Mouse (Mus musculus): Measurements from ENCODE around the gene Rab5b. TPM values are rescaled to one million over a fixed set of nuclear protein-coding genes. Genes with fewer than 3 reads are reported as not detected.

The Rab5b gene
- polyA plus RNA-seq, 1 experiment = 27.0 TPM

- no peaks in the 10 kb centered on the region for H3K27me3 ChIP-seq (ENCODE audit: control insufficient read depth, insufficient read depth, insufficient read length)
- H3ac ChIP-seq (ENCODE audit: control insufficient read depth, insufficient read length, low read depth) = no peak overlapping the region
- TF ChIP-seq CEBPB (IDR thresholded peaks at IDR 0.05; ENCODE audit: low read depth) = no peak
- peak; percentile 35 for TF ChIP-seq MYOD1 (IDR thresholded peaks at IDR 0.05; ENCODE audit: control insufficient read depth, insufficient read length, low read depth)
- H3K79me3 ChIP-seq (ENCODE audit: low read depth) = peaks cover 1% of the 10 kb centered on the region
- H3K36me3 ChIP-seq (ENCODE audit: control insufficient read depth, insufficient read depth) = no peaks in the 10 kb centered on the region
- no peaks in the 10 kb centered on the region for H3K79me2 ChIP-seq (ENCODE audit: control insufficient read depth, insufficient read depth)
- H3K4me3 ChIP-seq (ENCODE audit: insufficient read depth, poor library complexity, severe bottlenecking) = no peak overlapping the region
Observed at GRCm38 (mm10) chr10:128657844-128658243, 38.2 kb downstream of the Rab5b start.

- H3ac ChIP-seq (ENCODE audit: control insufficient read depth, insufficient read length, low read depth) = no peak overlapping the region
- no peaks in the 10 kb centered on the region for H3K27me3 ChIP-seq (ENCODE audit: control insufficient read depth, insufficient read depth, insufficient read length)
- no peaks in the 10 kb centered on the region for H3K79me2 ChIP-seq (ENCODE audit: control insufficient read depth, insufficient read depth)
- H3K36me3 ChIP-seq (ENCODE audit: control insufficient read depth, insufficient read depth) = no peaks in the 10 kb centered on the region
- H3K79me3 ChIP-seq (ENCODE audit: low read depth) = peaks cover 1% of the 10 kb centered on the region
- TF ChIP-seq MYOG (IDR thresholded peaks at IDR 0.05; ENCODE audit: control insufficient read depth, extremely low read depth, insufficient read length) (no peak), CEBPB (IDR thresholded peaks at IDR 0.05; ENCODE audit: low read depth) (no peak), MYOD1 (IDR thresholded peaks at IDR 0.05; ENCODE audit: control insufficient read depth, insufficient read length, low read depth) (no peak), CTCF (IDR thresholded peaks at IDR 0.05; ENCODE audit: control insufficient read depth, insufficient read depth, insufficient read length) (no peak), USF1 (IDR thresholded peaks at IDR 0.05; ENCODE audit: low read depth) (no peak), MAX (IDR thresholded peaks at IDR 0.05) (no peak), FOSL1 (IDR thresholded peaks at IDR 0.05; ENCODE audit: insufficient read depth, low read length, poor library complexity, severe bottlenecking) (no peak)
- no peak overlapping the region for H3K4me3 ChIP-seq (ENCODE audit: insufficient read depth, poor library complexity, severe bottlenecking)
Observed at GRCm38 (mm10) chr10:128656731-128657130, 39.3 kb downstream of the Rab5b start.

GRCm38 (mm10) chr10:128655254-128655653, 40.8 kb downstream of the Rab5b start:
- TF ChIP-seq FOSL1 (IDR thresholded peaks at IDR 0.05; ENCODE audit: insufficient read depth, low read length, poor library complexity, severe bottlenecking) (no peak), USF1 (IDR thresholded peaks at IDR 0.05; ENCODE audit: low read depth) (no peak), CTCF (IDR thresholded peaks at IDR 0.05; ENCODE audit: control insufficient read depth, insufficient read depth, insufficient read length) (no peak), MAX (IDR thresholded peaks at IDR 0.05) (no peak), MYOG (IDR thresholded peaks at IDR 0.05; ENCODE audit: control insufficient read depth, extremely low read depth, insufficient read length) (no peak), MYOD1 (IDR thresholded peaks at IDR 0.05; ENCODE audit: control insufficient read depth, insufficient read length, low read depth) (no peak), CEBPB (IDR thresholded peaks at IDR 0.05; ENCODE audit: low read depth) (no peak)
- no peak overlapping the region for H3K4me3 ChIP-seq (ENCODE audit: insufficient read depth, poor library complexity, severe bottlenecking)
- H3K27me3 ChIP-seq (ENCODE audit: control insufficient read depth, insufficient read depth, insufficient read length) = no peaks in the 10 kb centered on the region
- no peak overlapping the region for H3ac ChIP-seq (ENCODE audit: control insufficient read depth, insufficient read length, low read depth)
- no peaks in the 10 kb centered on the region for H3K79me2 ChIP-seq (ENCODE audit: control insufficient read depth, insufficient read depth)
- H3K79me3 ChIP-seq (ENCODE audit: low read depth) = peaks cover 1% of the 10 kb centered on the region
- no peaks in the 10 kb centered on the region for H3K36me3 ChIP-seq (ENCODE audit: control insufficient read depth, insufficient read depth)

GRCm38 (mm10) chr10:128653866-128654265, 42.2 kb downstream of the Rab5b start:
- Histone ChIP-seq H3K4me3 (ENCODE audit: insufficient read depth, poor library complexity, severe bottlenecking) (no peak overlapping the region), H3K79me2 (ENCODE audit: control insufficient read depth, insufficient read depth) (no peaks in the 10 kb centered on the region), H3K27me3 (ENCODE audit: control insufficient read depth, insufficient read depth, insufficient read length) (no peaks in the 10 kb centered on the region), H3K79me3 (ENCODE audit: low read depth) (peaks cover 1% of the 10 kb centered on the region), H3K36me3 (ENCODE audit: control insufficient read depth, insufficient read depth) (no peaks in the 10 kb centered on the region), H3ac (ENCODE audit: control insufficient read depth, insufficient read length, low read depth) (no peak overlapping the region)
- TF ChIP-seq MAX (IDR thresholded peaks at IDR 0.05) (no peak), MYOG (IDR thresholded peaks at IDR 0.05; ENCODE audit: control insufficient read depth, extremely low read depth, insufficient read length) (no peak), CEBPB (IDR thresholded peaks at IDR 0.05; ENCODE audit: low read depth) (no peak), MYOD1 (IDR thresholded peaks at IDR 0.05; ENCODE audit: control insufficient read depth, insufficient read length, low read depth) (no peak), FOSL1 (IDR thresholded peaks at IDR 0.05; ENCODE audit: insufficient read depth, low read length, poor library complexity, severe bottlenecking) (no peak), USF1 (IDR thresholded peaks at IDR 0.05; ENCODE audit: low read depth) (no peak), CTCF (IDR thresholded peaks at IDR 0.05; ENCODE audit: control insufficient read depth, insufficient read depth, insufficient read length) (no peak)

- no peaks in the 10 kb centered on the region for H3K79me3 ChIP-seq (ENCODE audit: low read depth)
- no peaks in the 10 kb centered on the region for H3K79me2 ChIP-seq (ENCODE audit: control insufficient read depth, insufficient read depth)
- peaks cover 3% of the 10 kb centered on the region for H3K27me3 ChIP-seq (ENCODE audit: control insufficient read depth, insufficient read depth, insufficient read length)
- no peak overlapping the region for H3K4me3 ChIP-seq (ENCODE audit: insufficient read depth, poor library complexity, severe bottlenecking)
- H3K36me3 ChIP-seq (ENCODE audit: control insufficient read depth, insufficient read depth) = no peaks in the 10 kb centered on the region
- no peak overlapping the region for H3ac ChIP-seq (ENCODE audit: control insufficient read depth, insufficient read length, low read depth)
- TF ChIP-seq CTCF (IDR thresholded peaks at IDR 0.05; ENCODE audit: control insufficient read depth, insufficient read depth, insufficient read length) = no peak
- TF ChIP-seq USF1 (IDR thresholded peaks at IDR 0.05; ENCODE audit: low read depth) = no peak
- no peak for TF ChIP-seq MYOD1 (IDR thresholded peaks at IDR 0.05; ENCODE audit: control insufficient read depth, insufficient read length, low read depth)
- no peak for TF ChIP-seq CEBPB (IDR thresholded peaks at IDR 0.05; ENCODE audit: low read depth)
- no peak for TF ChIP-seq MYOG (IDR thresholded peaks at IDR 0.05; ENCODE audit: control insufficient read depth, extremely low read depth, insufficient read length)
Observed at GRCm38 (mm10) chr10:128646139-128647089, 49.6 kb downstream of the Rab5b start.
